ENCODE assay signal across 15 mouse cellular contexts in genomic region chr5:47386750-47387149, GRCm38 (mm10).
"Had no signal": no experiment of that assay in that cellular context is flagged by ENCODE, and none has a peak within 500 bp of the region (broad histone marks: within the 10 kb centered on the region; RNA-seq: fewer than 3 reads in every experiment).

No protein-coding gene starts in this region.

- H3K4me3 ChIP-seq: limb, embryonic 15.5 days; liver, embryonic 12.5 days; midbrain, embryonic 10.5 days; myocyte; neural tube, embryonic 15.5 days had no signal

- ATAC-seq: liver, embryonic 12.5 days had no signal

- H3K9ac ChIP-seq: limb, embryonic 15.5 days; liver, embryonic 12.5 days; neural tube, embryonic 15.5 days had no signal

- H3K36me3 ChIP-seq: limb, embryonic 15.5 days; liver, embryonic 12.5 days; midbrain, embryonic 10.5 days; neural tube, embryonic 15.5 days had no signal

- H3K27ac ChIP-seq: limb, embryonic 15.5 days; liver, embryonic 12.5 days; midbrain, embryonic 10.5 days; neural tube, embryonic 15.5 days had no signal

- H3K4me1 ChIP-seq: limb, embryonic 15.5 days; liver, embryonic 12.5 days; midbrain, embryonic 10.5 days; neural tube, embryonic 15.5 days had no signal

- H3K27me3 ChIP-seq: limb, embryonic 15.5 days; liver, embryonic 12.5 days; neural tube, embryonic 15.5 days had no signal

- H3K4me2 ChIP-seq: limb, embryonic 15.5 days; liver, embryonic 12.5 days; neural tube, embryonic 15.5 days had no signal

- H3K9me3 ChIP-seq: limb, embryonic 15.5 days; liver, embryonic 12.5 days; midbrain, embryonic 10.5 days; neural tube, embryonic 15.5 days had no signal

- DNase-seq: kidney, adult 8-10 months; kidney, postnatal 36 days; layer of hippocampus, adult 9-11 months; layer of hippocampus, postnatal 36 days; lung, postnatal 4 days; midbrain, embryonic 14.5 days; right cerebral cortex, adult 18-20 months; right cerebral cortex, postnatal 25 days; thymus, adult 18-20 months; thymus, postnatal 14 days had no signal
